Mouse (Mus musculus) gonadal fat pad, adult 2 months (tissue): ENCODE data around the gene Wfikkn2. TPM values are rescaled to one million over a fixed set of nuclear protein-coding genes. Genes with fewer than 3 reads are reported as not detected.
"Not testable (repeated sequence)": the region's sequence is repeated elsewhere in the genome, so short reads cannot be mapped to it uniquely, and the experiment has no call there.

Experiments used
- DNase-seq: peaks from one replicate; pipeline ENCODE4 v3.0.0-alpha.2; 2012; ENCODE audit warnings: low read depth
- polyA plus RNA-seq: library from polyadenylated mRNA; depleted of rRNA; stranded (reverse); fragments of >200 nt; gene quantifications from 2 replicates; pipeline ENCODE4 v1.2.3, GENCODE M21; 2012; rRNA removed

The Wfikkn2 gene
- polyA plus RNA-seq, result 2.5 and 2.6 TPM in 2 replicates

- DNase-seq, result no peak
Measured at GRCm38 (mm10) chr11:94245955-94246788, at the start of gene Wfikkn2. TSS of gene Wfikkn2 (minus strand) at chr11:94246005.

GRCm38 (mm10) chr11:94294996-94295845, 49.4 kb upstream of the Wfikkn2 start:
- DNase-seq, result no peak

GRCm38 (mm10) chr11:94290062-94290740, 44.4 kb upstream of the Wfikkn2 start:
- no peak for DNase-seq

- no peak for DNase-seq
Measured at GRCm38 (mm10) chr11:94287105-94287504, 41.3 kb upstream of the Wfikkn2 start.

GRCm38 (mm10) chr11:94285886-94286574, 40.2 kb upstream of the Wfikkn2 start:
- no peak for DNase-seq

GRCm38 (mm10) chr11:94283536-94284099, 37.8 kb upstream of the Wfikkn2 start:
- DNase-seq, result no peak

GRCm38 (mm10) chr11:94282291-94282690, 36.5 kb upstream of the Wfikkn2 start:
- no peak for DNase-seq

GRCm38 (mm10) chr11:94281199-94282181, 35.7 kb upstream of the Wfikkn2 start, which contains the start of gene Gm21885:
TSS of gene Gm21885 (plus strand) at chr11:94281873.
- DNase-seq, result peak; percentile 58

GRCm38 (mm10) chr11:94276869-94277337, 31.1 kb upstream of the Wfikkn2 start:
- DNase-seq, result peak; percentile 54

- no peak for DNase-seq
Measured at GRCm38 (mm10) chr11:94275686-94276085, 29.9 kb upstream of the Wfikkn2 start.

GRCm38 (mm10) chr11:94275226-94275625, 29.4 kb upstream of the Wfikkn2 start:
- no peak for DNase-seq

- no peak for DNase-seq
Measured at GRCm38 (mm10) chr11:94274206-94274867, 28.5 kb upstream of the Wfikkn2 start.

GRCm38 (mm10) chr11:94272960-94273927, 27.4 kb upstream of the Wfikkn2 start:
- DNase-seq, result no peak

- no peak for DNase-seq
Measured at GRCm38 (mm10) chr11:94271015-94271414, 25.2 kb upstream of the Wfikkn2 start.

- DNase-seq, result no peak
Measured at GRCm38 (mm10) chr11:94269906-94270305, 24.1 kb upstream of the Wfikkn2 start.

- DNase-seq, result no peak
Measured at GRCm38 (mm10) chr11:94268761-94269160, 23.0 kb upstream of the Wfikkn2 start.

GRCm38 (mm10) chr11:94266155-94266554, 20.4 kb upstream of the Wfikkn2 start:
- DNase-seq, result not testable (repeated sequence)
